Mouse (Mus musculus) regulatory T cell (primary cell): Measurements from ENCODE around the gene Rab34.

Experiments
- in situ Hi-C: fragments of 300-600 bp; cut with MboI, MseI; formaldehyde crosslinking; loops from one replicate; pipeline ENCODE4 v1.15.1; 2025; ENCODE audit warnings: high pct_unique_total_duplicates

The Rab34 gene

DNA sequence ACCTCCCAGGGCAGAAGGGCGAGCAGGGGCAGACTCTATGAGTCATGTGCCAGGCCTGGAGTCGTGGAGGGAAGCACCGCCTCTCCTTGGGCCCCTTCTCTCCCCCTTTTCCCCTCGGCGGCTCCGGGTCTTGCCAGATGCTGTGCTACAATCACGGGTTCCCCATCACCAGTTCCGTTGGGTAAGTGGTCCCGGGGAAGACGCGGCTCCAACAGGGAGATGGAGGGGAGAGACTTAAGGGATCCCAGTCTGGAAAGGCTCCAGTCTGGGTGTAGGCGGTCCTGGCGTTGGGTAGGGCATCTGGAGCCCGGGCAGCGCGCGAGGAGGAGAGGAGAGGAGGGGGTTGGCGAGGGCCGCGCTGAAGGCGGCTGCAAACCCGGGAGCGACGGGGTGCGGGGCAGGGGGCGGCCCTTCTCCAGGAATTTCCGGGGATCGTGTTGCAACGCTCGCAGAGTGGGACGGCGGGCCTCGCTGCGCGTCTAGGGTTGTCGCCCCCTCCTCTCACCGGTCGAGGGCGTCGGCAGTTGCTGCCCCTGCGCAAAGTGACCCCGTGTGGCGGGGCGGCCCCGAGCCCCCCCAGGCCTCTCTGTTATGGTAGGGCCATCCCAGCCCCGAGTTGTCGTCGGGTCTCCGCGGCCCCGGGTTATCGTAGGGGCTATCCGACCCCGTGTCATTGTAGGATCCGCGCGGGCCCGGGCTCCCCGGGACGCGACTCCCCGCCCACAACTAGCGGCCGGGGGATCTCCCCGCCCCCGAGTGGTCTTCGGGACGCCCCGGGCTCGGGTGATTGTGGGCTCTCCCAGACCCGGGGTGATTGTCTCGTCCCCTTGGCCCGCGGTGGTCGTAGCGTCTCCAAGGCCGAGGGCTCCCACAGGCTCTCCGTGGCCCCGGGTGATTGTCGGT lies at the start of gene Rab34:
Rab34 (plus strand) TSS at position 100 of the 903 bp plus-strand sequence.
- in situ Hi-C loops = loop anchor here (5.0 kb wide), 1 partner anchor 954 kb away; no protein-coding TSS in a partner anchor

DNA sequence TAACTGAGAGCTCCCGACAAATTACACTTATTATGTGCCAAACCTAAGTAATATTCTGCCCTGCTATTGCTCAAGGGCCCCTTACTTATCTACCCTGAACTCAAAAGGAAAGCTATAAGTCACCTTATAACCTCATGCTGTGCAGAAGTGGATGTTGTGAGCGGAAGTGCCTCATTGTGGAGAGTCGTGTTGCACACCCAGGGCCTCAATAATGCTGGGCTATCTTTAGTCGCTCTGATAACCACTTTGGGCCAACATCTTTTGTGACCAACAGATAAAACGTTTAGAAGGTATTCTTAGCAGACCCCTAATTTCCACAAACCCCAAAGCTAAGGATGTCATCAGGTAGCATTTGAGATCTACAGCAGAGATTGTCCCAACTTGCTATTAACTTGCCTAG lies 47.6 kb upstream of the Rab34 start:
- in situ Hi-C loops = no loop called here

GRCm38 (mm10) chr11:78143520-78143919 lies 44.7 kb upstream of the Rab34 start:
- in situ Hi-C loops = no loop called here

DNA sequence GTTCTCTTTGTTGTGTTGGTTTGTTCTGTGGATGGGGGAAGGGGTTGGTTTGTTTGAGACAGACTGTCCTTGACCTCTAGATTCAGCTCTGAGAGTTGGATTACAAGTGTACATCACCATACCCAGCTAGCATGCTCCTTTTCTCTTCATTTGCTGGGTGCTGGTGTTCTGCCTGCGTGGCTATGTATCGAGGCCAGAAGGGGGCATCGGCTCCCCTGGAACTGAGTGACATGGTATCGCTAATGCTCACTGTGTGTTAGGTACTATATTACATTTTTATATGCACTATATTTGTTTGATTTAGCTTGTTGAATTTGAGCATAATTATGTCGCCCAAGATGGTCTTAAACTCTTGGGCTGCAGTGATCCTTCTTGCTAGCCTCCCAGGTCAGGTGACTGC lies 42.1 kb upstream of the Rab34 start:
- in situ Hi-C loops = loop anchor here (5.0 kb wide), 1 partner anchor 89 kb away; no protein-coding TSS in a partner anchor

DNA sequence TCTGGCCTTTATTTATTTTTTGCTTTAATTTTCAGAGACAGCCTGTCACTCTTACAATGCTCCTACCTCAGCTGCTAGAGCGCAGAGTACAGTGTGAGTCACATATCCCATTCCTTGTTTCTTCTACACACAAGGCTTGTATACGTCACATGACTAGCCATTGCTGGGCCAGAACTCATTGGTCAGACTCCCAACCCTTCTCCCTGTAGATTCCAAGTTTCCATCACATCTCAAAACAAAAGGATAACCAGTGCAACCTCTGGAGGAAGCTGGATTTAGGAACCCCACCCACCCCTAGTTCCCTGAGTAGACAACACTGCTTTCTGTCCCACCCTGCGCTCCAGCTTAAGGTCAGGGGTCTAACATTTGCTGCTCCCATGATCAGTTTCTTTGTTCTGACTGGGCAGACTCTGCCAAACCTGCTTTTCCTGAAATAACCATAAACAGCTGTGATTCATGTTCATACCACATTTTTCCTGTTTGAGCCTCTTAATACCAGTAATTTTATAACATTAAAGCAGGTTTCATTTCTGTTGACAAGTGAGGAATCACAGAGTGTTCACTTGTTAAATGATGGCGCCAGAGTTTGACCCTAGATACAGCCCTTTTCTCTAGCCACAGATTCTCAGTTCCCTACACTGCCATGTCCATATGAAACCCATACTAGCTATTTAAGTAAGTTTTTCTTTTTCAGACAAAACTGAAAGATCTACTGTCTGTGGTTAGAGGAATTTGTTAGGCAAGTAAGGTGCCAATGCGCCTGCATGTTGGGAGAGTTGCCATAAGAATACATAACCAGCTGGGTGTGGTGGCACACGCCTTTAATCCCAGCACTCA lies 41.3 kb upstream of the Rab34 start:
- in situ Hi-C loops = loop anchor here (5.0 kb wide), 1 partner anchor 90 kb away; no protein-coding TSS in a partner anchor

- in situ Hi-C loops = no loop called here
Measured at GRCm38 (mm10) chr11:78151161-78151560, 37.1 kb upstream of the Rab34 start.

DNA sequence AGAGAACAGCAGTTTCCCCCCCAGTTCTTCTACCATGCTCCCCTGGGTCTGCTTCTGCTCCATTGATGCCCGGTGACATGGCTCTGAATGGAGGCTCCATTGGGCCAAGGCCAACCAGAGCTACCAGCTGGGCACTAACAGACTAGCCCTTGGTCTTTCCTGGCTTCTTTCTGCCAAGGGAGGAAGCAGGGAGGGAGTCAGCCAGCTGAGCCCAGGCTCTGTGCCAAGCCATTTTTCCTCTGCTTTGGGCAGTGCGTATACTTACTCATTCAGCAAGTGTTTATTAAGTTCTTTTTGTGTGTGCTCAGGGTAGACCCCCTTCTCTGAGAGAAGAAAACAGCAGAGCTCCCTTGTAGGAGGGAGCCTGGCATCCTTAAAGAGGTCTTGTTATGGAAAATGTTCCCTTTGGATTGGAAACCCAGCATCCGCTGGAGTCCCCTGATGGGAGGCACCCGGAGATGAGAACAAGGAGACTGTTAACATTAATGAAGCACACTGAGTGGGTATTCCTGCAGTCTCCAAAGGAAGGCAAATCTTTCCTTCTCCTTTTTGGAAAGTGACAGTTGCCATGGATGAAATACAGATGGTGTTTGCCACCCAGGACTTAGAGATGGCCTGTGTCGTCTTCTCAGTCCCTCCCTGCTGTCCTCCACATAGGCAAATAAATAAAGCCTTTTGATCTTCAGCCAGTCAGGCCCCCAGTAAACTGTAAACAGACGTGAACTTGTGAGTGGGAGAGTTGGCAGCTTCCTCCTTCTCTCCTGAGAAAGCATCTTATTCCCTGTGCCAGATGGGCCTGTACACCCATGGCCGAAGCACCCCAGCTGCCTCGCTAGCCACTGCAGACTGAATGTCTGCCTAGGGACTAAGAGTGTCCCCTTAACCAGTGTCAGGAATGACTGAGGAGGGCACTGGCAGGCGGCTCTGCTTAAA lies 35.7 kb upstream of the Rab34 start:
- in situ Hi-C loops = no loop called here

DNA sequence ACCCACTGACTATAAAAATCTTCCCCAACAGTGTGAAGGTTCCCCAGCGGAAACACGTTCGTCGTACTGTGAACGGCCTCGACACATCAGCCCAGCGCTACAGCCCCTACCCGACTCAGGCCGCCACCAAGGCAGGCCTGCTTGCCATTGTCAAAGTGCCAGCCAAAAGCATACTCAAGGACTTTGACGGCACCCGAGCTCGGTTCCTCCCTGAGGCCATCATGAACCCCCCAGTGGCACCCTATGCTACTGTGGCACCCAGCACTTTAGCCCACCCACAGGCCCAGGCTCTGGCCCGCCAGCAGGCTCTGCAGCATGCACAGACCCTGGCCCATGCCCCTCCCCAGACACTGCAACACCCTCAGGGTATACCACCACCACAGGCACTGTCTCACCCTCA lies 34.5 kb upstream of the Rab34 start:
- in situ Hi-C loops = no loop called here

- in situ Hi-C loops = no loop called here
Measured at GRCm38 (mm10) chr11:78155674-78156073, 32.6 kb upstream of the Rab34 start.

GRCm38 (mm10) chr11:78156156-78156699 lies 32.0 kb upstream of the Rab34 start:
- in situ Hi-C loops = no loop called here

- in situ Hi-C loops = no loop called here
Measured at GRCm38 (mm10) chr11:78159096-78159495, 29.1 kb upstream of the Rab34 start.

- in situ Hi-C loops = no loop called here
Measured at GRCm38 (mm10) chr11:78159557-78159956, 28.7 kb upstream of the Rab34 start.

DNA sequence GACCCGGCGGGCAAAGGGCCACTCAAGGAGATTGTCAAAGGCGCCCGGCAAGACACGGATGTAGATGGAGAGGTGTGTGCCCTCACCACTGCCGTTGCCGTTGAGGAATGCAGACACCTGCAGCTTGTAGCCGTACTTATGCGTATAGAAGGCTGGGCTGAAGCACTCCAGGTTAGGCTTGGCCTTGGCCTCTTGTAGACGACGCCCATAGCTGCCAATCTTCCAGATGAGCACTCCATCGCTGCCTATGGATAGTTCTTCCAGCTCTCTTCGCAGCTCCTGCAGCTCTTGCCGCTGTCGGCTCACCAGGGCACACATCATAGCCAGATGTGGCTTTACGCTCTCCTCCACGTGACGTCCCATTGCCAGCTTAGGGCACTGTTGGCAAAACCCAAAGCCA lies 28.1 kb upstream of the Rab34 start:
- in situ Hi-C loops = no loop called here

GRCm38 (mm10) chr11:78160675-78161074 lies 27.6 kb upstream of the Rab34 start:
- in situ Hi-C loops = no loop called here

GRCm38 (mm10) chr11:78161169-78161568 lies 27.1 kb upstream of the Rab34 start:
- in situ Hi-C loops = no loop called here

- in situ Hi-C loops = no loop called here
Measured at GRCm38 (mm10) chr11:78161968-78162367, 26.3 kb upstream of the Rab34 start.

GRCm38 (mm10) chr11:78162504-78162903 lies 25.7 kb upstream of the Rab34 start:
- in situ Hi-C loops = no loop called here

GRCm38 (mm10) chr11:78163045-78163444 lies 25.2 kb upstream of the Rab34 start:
- in situ Hi-C loops = no loop called here

- in situ Hi-C loops = no loop called here
Measured at GRCm38 (mm10) chr11:78163681-78164603, 24.3 kb upstream of the Rab34 start.

DNA sequence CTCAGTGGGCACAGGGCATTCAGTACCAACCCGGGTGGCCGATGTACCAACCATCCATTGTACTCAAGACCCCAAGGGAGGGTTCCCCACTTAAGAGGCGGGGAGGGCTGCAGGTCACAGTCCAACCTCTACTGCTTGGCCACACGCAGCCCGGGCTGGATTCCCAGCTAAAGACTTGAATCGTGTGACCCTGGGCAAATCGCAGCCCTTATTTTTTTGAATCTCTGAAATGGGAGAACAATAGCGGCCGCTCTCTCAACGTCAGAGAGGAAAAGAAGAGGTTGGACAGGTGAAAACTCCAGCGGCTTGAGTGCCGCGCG lies 23.7 kb upstream of the Rab34 start:
- in situ Hi-C loops = no loop called here
